10 mouse cellular contexts compared by ENCODE assay signal in the genomic region with DNA sequence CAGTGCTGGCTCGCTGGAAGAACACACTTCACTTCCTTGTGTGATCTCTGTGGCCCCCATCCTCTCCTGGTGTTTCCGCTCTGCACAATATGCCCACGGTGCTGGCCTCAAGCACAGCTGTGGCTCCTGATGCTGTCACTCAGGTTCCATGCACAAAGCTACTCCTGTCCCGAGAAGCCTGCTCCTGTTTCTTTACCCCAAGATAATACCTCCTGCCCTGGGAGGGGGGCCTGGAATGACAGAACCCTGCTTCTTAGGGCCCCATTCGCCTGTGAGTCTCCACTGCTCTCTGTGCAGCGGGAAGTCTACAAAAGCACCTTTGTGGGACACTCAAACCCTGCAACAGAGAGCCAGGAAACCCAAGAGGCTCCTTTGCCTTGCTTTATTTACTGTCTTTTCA.
DNase-seq lines count a peak whose midpoint lies in the region; ATAC-seq and TF ChIP-seq lines count a peak whose summit lies in the region.
"Had no signal": no experiment of that assay in that cellular context is flagged by ENCODE, and none has a peak within 500 bp of the region (broad histone marks: within the 10 kb centered on the region; RNA-seq: fewer than 3 reads in every experiment).

No protein-coding gene starts in this region.

- DNase-seq in left cerebral cortex, adult 2 months (ENCODE audit: extremely low spot score in 1 of 2, low spot score in 2 of 2) = no peak
- no peak for DNase-seq in left cerebral cortex, adult 11 months (ENCODE audit: low spot score)
- no peak for DNase-seq in gastrocnemius, adult 2 months
- DNase-seq in lung, postnatal 0 days (ENCODE audit: low spot score) = no peak
- DNase-seq in left cerebral cortex, postnatal 25 days (ENCODE audit: low spot score in 2 of 2) = no peak
- DNase-seq: gastrocnemius, postnatal 36 days; kidney, adult 9 months had no signal

- H3K4me3 ChIP-seq in left cerebral cortex, adult 2 months = no peak overlapping the region
- H3K4me3 ChIP-seq in embryonic facial prominence, embryonic 15.5 days (replicated peaks) = no peak overlapping the region
- H3K4me3 ChIP-seq in hindbrain, embryonic 13.5 days = no peak overlapping the region
- no peak overlapping the region for H3K4me3 ChIP-seq in midbrain, embryonic 15.5 days
- H3K4me3 ChIP-seq in gastrocnemius, adult 2 months = no peak overlapping the region
- no peak overlapping the region for H3K4me3 ChIP-seq in lung, postnatal 0 days (ENCODE audit: low read depth, low read length)

- no peaks in the 10 kb centered on the region for H3K9me3 ChIP-seq in embryonic facial prominence, embryonic 15.5 days (replicated peaks)
- H3K9me3 ChIP-seq in hindbrain, embryonic 13.5 days = no peaks in the 10 kb centered on the region
- no peaks in the 10 kb centered on the region for H3K9me3 ChIP-seq in midbrain, embryonic 15.5 days
- no peaks in the 10 kb centered on the region for H3K9me3 ChIP-seq in lung, postnatal 0 days (ENCODE audit: low read length)

- no peaks in the 10 kb centered on the region for H3K36me3 ChIP-seq in embryonic facial prominence, embryonic 15.5 days
- H3K36me3 ChIP-seq in hindbrain, embryonic 13.5 days = peaks cover 20% of the 10 kb centered on the region
- no peaks in the 10 kb centered on the region; the same call in 1 of the 2 replicates for H3K36me3 ChIP-seq in midbrain, embryonic 15.5 days (replicated peaks)
- H3K36me3 ChIP-seq in lung, postnatal 0 days (ENCODE audit: insufficient read depth, low read length) = no peaks in the 10 kb centered on the region

- no peak for ATAC-seq in embryonic facial prominence, embryonic 15.5 days (ENCODE audit: insufficient number of reproducible peaks, low FRiP score, low TSS enrichment, low read depth)
- no peak for ATAC-seq in hindbrain, embryonic 13.5 days (ENCODE audit: low FRiP score)
- ATAC-seq in midbrain, embryonic 15.5 days (replicated peaks) = no peak; the same call in 1 of the 2 replicates
- ATAC-seq in lung, postnatal 0 days = no peak

- no peaks in the 10 kb centered on the region for H3K27me3 ChIP-seq in embryonic facial prominence, embryonic 15.5 days
- H3K27me3 ChIP-seq in hindbrain, embryonic 13.5 days = no peaks in the 10 kb centered on the region
- no peaks in the 10 kb centered on the region for H3K27me3 ChIP-seq in midbrain, embryonic 15.5 days (replicated peaks)
- H3K27me3 ChIP-seq in lung, postnatal 0 days (replicated peaks; ENCODE audit: insufficient read depth, low read length) = no peaks in the 10 kb centered on the region

- no peak for TF ChIP-seq CTCF in left cerebral cortex, adult 2 months (IDR thresholded peaks at IDR 0.05)
- TF ChIP-seq CTCF in gastrocnemius, adult 2 months (IDR thresholded peaks at IDR 0.05) = no peak
- TF ChIP-seq CTCF in lung, postnatal 0 days (IDR thresholded peaks at IDR 0.05) = no peak

- intact Hi-C loops in left cerebral cortex, adult 2 months (cut with DNase I) = no loop called here
- intact Hi-C loops in gastrocnemius, adult 2 months (cut with DNase I) = no loop called here
- intact Hi-C loops in left cerebral cortex, postnatal 25 days (cut with DNase I) = no loop called here

- no peak overlapping the region for H3K9ac ChIP-seq in embryonic facial prominence, embryonic 15.5 days
- 0 out of 2 replicates have a peak overlapping the region, but pooled peaks have one; percentile 2 for H3K9ac ChIP-seq in hindbrain, embryonic 13.5 days
- H3K9ac ChIP-seq in midbrain, embryonic 15.5 days = no peak overlapping the region
- H3K9ac ChIP-seq in lung, postnatal 0 days (replicated peaks; ENCODE audit: low read depth) = no peak overlapping the region

- no peak for TF ChIP-seq EP300 in lung, postnatal 0 days (IDR thresholded peaks at IDR 0.05)

- H3K27ac ChIP-seq in left cerebral cortex, adult 2 months = peak overlapping the region; percentile 77
- H3K27ac ChIP-seq in embryonic facial prominence, embryonic 15.5 days (replicated peaks) = peak overlapping the region; percentile 61
- peak overlapping the region; percentile 71 for H3K27ac ChIP-seq in hindbrain, embryonic 13.5 days
- peak overlapping the region; percentile 62 for H3K27ac ChIP-seq in midbrain, embryonic 15.5 days
- no peak overlapping the region for H3K27ac ChIP-seq in gastrocnemius, adult 2 months
- H3K27ac ChIP-seq in lung, postnatal 0 days (ENCODE audit: low read length) = no peak overlapping the region

- WGBS in embryonic facial prominence, embryonic 15.5 days = 35% methylated on average over 6 of the region's 6 CpGs
- 40% methylated on average over 6 of the region's 6 CpGs for WGBS in hindbrain, embryonic 13.5 days
- 52% methylated on average over 6 of the region's 6 CpGs for WGBS in midbrain, embryonic 15.5 days
- WGBS in lung, postnatal 0 days = 57% methylated on average over 6 of the region's 6 CpGs

- no peak overlapping the region for H3K4me2 ChIP-seq in embryonic facial prominence, embryonic 15.5 days (replicated peaks)
- no peak overlapping the region for H3K4me2 ChIP-seq in hindbrain, embryonic 13.5 days
- no peak overlapping the region for H3K4me2 ChIP-seq in midbrain, embryonic 15.5 days
- no peak overlapping the region for H3K4me2 ChIP-seq in lung, postnatal 0 days (replicated peaks; ENCODE audit: low read depth, low read length)

- H3K4me1 ChIP-seq in embryonic facial prominence, embryonic 15.5 days = peaks cover 79% of the 10 kb centered on the region
- H3K4me1 ChIP-seq in hindbrain, embryonic 13.5 days (replicated peaks) = peaks cover 74% of the 10 kb centered on the region
- peaks cover 63% of the 10 kb centered on the region for H3K4me1 ChIP-seq in midbrain, embryonic 15.5 days
- H3K4me1 ChIP-seq in lung, postnatal 0 days (ENCODE audit: insufficient read depth, low read depth, low read length) = peaks cover 20% of the 10 kb centered on the region; the same call in 1 of the 2 replicates

Comparison
In these comparisons a context has a peak if more than half of its experiments do, and no peak if none do; other contexts are left out.
1. H3K27ac ChIP-seq: peak in left cerebral cortex, adult 2 months (single experiment), embryonic facial prominence, embryonic 15.5 days (single experiment), hindbrain, embryonic 13.5 days (single experiment) and midbrain, embryonic 15.5 days (single experiment); none in gastrocnemius, adult 2 months (single experiment) and lung, postnatal 0 days (single experiment).